Mouse (Mus musculus) spleen, adult 2 months (tissue): ENCODE results near the gene Cd3eap. TPM values are rescaled to one million over a fixed set of nuclear protein-coding genes. Genes with fewer than 3 reads are reported as not detected.
A peak's percentile ranks its signal among the peaks of the same experiment; 100 is the strongest.

Experiments used
- DNase-seq, 2 experiments: peaks; one replicate each; pipeline versions ENCODE4 v3.0.0 to v3.0.0-alpha.2; 2012 to 2021; ENCODE audit warnings: low spot score in 2 of 2, low read depth in 1 of 2
- H3K27ac ChIP-seq: fragments of 200-500 bp; 2 replicates; pipeline ENCODE4 v1.5.1; 2012; ENCODE audit warnings: low read length, inconsistent platforms; ENCODE audit not compliant: insufficient read depth
- H3K27me3 ChIP-seq: fragments of 200-500 bp; 2 replicates; pipeline ENCODE4 v1.6.1; 2012; ENCODE audit warnings: mild to moderate bottlenecking, moderate library complexity, low read length, inconsistent platforms; ENCODE audit not compliant: control insufficient read depth, insufficient read depth
- H3K36me3 ChIP-seq: fragments of 200-500 bp; 2 replicates; pipeline ENCODE4 v1.6.1; 2012; ENCODE audit warnings: mild to moderate bottlenecking, low read length, inconsistent platforms; ENCODE audit not compliant: control insufficient read depth, insufficient read depth
- H3K4me1 ChIP-seq: fragments of 200-500 bp; 2 replicates; pipeline ENCODE4 v1.6.1; 2011; ENCODE audit warnings: inconsistent platforms; ENCODE audit not compliant: control insufficient read depth, insufficient read depth, insufficient read length
- H3K4me3 ChIP-seq: fragments of 200-500 bp; 2 replicates; pipeline ENCODE4 v1.5.1; 2011; ENCODE audit warnings: mild to moderate bottlenecking, inconsistent platforms; ENCODE audit not compliant: insufficient read depth, insufficient read length; ENCODE audit errors: extremely low read depth
- CTCF ChIP-seq: fragments of 200-500 bp; IDR thresholded peaks from 2 replicates; pipeline ENCODE4 v1.5.1; 2011; ENCODE audit warnings: mild to moderate bottlenecking, inconsistent platforms; ENCODE audit not compliant: insufficient read depth, insufficient read length, insufficient replicate concordance; ENCODE audit errors: extremely low read depth
- POLR2A ChIP-seq: fragments of 200-500 bp; IDR thresholded peaks from 2 replicates; pipeline ENCODE4 v1.6.1; 2011; ENCODE audit warnings: low read depth, low read length, inconsistent platforms
- WGBS: fragments of 180-500 bp; shearing (Covaris S2); methylation state at CpG from one replicate; pipeline ENCODE4 v1.1.7; 2018; 5-methylcytosine and 5-hydroxymethylcytosine counted together
- polyA plus RNA-seq: library from polyadenylated mRNA; depleted of rRNA; stranded (reverse); fragments of >200 nt; gene quantifications from 2 replicates; pipeline ENCODE4 v1.2.3, GENCODE M21; 2012

Cd3eap gene
- polyA plus RNA-seq, 1 experiment: 5.8 TPM

DNA sequence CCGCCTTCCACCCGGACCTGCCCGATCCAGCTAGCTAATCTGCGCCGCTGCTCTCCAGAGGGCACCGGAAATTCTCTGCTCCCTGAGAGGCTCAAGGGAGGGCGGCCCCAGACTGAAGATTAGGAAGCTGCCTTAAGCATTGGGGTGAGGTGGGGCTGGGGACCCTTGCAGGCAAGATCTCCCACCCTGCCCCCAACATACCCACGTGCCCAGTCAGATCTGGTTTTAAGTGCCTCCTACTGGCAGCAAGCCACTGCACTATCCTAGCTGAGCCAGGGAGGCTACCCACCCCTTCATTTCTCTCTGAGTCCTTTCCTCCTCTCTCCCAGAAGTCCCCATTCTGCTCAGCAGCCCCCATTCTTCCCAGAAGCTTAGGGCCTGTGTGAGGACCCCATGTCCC lies 18.8 kb upstream of the Cd3eap start:
- 87% methylated on average over 8 of the region's 8 CpGs for WGBS
- Histone ChIP-seq H3K36me3 (no peaks in the 10 kb centered on the region), H3K27ac (no peak overlapping the region), H3K4me3 (no peak overlapping the region), H3K4me1 (no peaks in the 10 kb centered on the region), H3K27me3 (no peaks in the 10 kb centered on the region)
- TF ChIP-seq CTCF (no peak), POLR2A (no peak)
- DNase-seq: no peak

DNA sequence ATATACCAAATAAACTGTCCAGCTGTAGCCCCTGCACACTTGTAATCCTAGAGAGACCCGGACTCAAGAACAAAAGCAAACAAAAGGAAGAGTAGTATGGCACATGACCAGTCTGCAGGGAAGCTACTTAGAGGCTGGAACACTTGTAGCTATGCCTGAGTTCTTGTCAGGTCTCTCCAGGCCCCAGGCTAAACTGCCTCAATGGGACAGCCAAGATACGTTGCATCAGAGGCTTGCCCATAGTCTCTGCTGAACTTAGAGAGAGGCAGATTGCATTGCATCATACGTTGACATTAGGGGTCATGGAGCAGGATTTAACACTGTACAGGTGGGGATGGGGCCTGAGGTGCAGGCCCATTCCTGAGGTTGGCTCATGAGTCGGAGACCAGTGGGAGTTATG lies 16.7 kb upstream of the Cd3eap start:
- no peaks in the 10 kb centered on the region for H3K36me3 ChIP-seq
- H3K27me3 ChIP-seq: no peaks in the 10 kb centered on the region
- DNase-seq: no peak
- 94% methylated on average over 4 of the region's 4 CpGs for WGBS
- TF ChIP-seq CTCF (no peak), POLR2A (no peak)
- no peaks in the 10 kb centered on the region for H3K4me1 ChIP-seq
- no peak overlapping the region for H3K4me3 ChIP-seq
- H3K27ac ChIP-seq: no peak overlapping the region

GRCm38 (mm10) chr7:19375368-19375767 lies 16.1 kb upstream of the Cd3eap start:
- TF ChIP-seq POLR2A (no peak), CTCF (no peak)
- no peaks in the 10 kb centered on the region for H3K27me3 ChIP-seq
- no peak overlapping the region for H3K4me3 ChIP-seq
- no peaks in the 10 kb centered on the region for H3K4me1 ChIP-seq
- no peak for DNase-seq
- 77% methylated on average over 18 of the region's 18 CpGs for WGBS
- no peak overlapping the region for H3K27ac ChIP-seq
- no peaks in the 10 kb centered on the region for H3K36me3 ChIP-seq

DNA sequence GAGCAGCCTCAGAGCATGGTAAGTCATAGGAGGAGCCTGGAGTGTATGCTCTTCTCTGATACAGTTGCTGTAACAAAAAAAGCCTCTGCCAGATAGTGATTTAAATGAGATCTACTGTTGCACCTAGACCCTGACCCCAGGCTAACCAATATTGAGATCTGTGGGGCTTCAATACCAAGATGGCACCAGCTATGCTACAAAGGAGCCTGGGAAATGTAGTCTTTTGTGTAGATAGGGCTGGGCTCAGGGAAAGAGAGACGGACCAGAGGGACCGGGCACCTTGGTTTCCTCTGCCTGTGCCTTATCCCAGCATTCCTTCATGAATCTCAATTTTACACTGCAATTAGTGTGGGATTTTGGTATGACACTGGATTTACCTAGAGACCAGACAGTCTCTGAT lies 14.1 kb upstream of the Cd3eap start:
- TF ChIP-seq CTCF (no peak), POLR2A (no peak)
- H3K4me3 ChIP-seq: no peak overlapping the region
- H3K27me3 ChIP-seq: no peaks in the 10 kb centered on the region
- peaks cover 3% of the 10 kb centered on the region; the same call in 1 of the 2 replicates for H3K4me1 ChIP-seq
- DNase-seq: no peak
- H3K36me3 ChIP-seq: no peaks in the 10 kb centered on the region
- no peak overlapping the region for H3K27ac ChIP-seq
- 95% methylated on average over 2 of the region's 2 CpGs for WGBS

GRCm38 (mm10) chr7:19369823-19370425 lies 10.6 kb upstream of the Cd3eap start:
- WGBS: 17% methylated on average over 46 of the region's 46 CpGs
- H3K4me3 ChIP-seq: peak overlapping the region; percentile 11; the same call in 1 of the 2 replicates

DNA sequence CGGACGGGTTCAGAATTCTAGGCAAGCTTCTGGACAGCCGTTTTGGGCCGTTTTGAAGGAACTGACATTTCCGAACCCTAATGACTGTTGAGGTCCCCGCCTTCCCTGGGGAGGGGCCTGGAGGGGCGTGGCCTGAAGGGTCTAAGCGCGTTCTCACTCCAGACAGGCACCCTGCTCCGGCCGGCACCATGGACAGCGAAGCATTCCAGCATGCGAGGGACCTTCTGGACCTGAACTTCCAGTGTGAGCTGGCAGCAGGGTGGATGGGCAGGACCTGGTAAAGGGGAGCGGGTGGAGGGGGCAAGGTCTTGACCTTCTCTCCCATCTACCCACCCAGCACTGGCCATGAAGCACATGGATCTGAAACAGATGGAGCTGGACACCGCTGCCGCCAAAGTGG lies 9.1 kb upstream of the Cd3eap start:
- H3K27ac ChIP-seq: no peak overlapping the region
- H3K27me3 ChIP-seq: no peaks in the 10 kb centered on the region
- H3K4me3 ChIP-seq: no peak overlapping the region
- peaks cover 3% of the 10 kb centered on the region; the same call in 1 of the 2 replicates for H3K4me1 ChIP-seq
- TF ChIP-seq CTCF (no peak), POLR2A (no peak)
- DNase-seq: no peak
- no peaks in the 10 kb centered on the region for H3K36me3 ChIP-seq
- WGBS: 54% methylated on average over 16 of the region's 16 CpGs

More at GRCm38 (mm10) chr7:19369823-19370425, 10.6 kb upstream of the Cd3eap start:
- peak in 1 of 2 experiments; percentile 67 for DNase-seq
- Histone ChIP-seq H3K4me1 (peaks cover 3% of the 10 kb centered on the region; the same call in 1 of the 2 replicates), H3K27ac (no peak overlapping the region), H3K36me3 (no peaks in the 10 kb centered on the region), H3K27me3 (no peaks in the 10 kb centered on the region)
- TF ChIP-seq CTCF (peak; percentile 90), POLR2A (no peak)

- TF ChIP-seq CTCF (no peak), POLR2A (no peak)
- Histone ChIP-seq H3K4me3 (no peak overlapping the region), H3K27ac (no peak overlapping the region), H3K27me3 (peaks cover 6% of the 10 kb centered on the region), H3K4me1 (peaks cover 11% of the 10 kb centered on the region), H3K36me3 (no peaks in the 10 kb centered on the region)
- 72% methylated on average over 4 of the region's 4 CpGs for WGBS
- no peak for DNase-seq
These were observed 6.1 kb upstream of the Cd3eap start for GRCm38 (mm10) chr7:19365376-19365775.
